Mouse (Mus musculus) spleen, adult 2 months (tissue): ENCODE data around the gene Gpr146.

Source experiments
- CTCF ChIP-seq: fragments of 200-500 bp; IDR thresholded peaks from 2 replicates; pipeline ENCODE4 v1.5.1; 2011; ENCODE audit warnings: mild to moderate bottlenecking, inconsistent platforms; ENCODE audit not compliant: insufficient read depth, insufficient read length, insufficient replicate concordance; ENCODE audit errors: extremely low read depth
- POLR2A ChIP-seq: fragments of 200-500 bp; IDR thresholded peaks from 2 replicates; pipeline ENCODE4 v1.6.1; 2011; ENCODE audit warnings: low read depth, low read length, inconsistent platforms

- TF ChIP-seq CTCF = no peak
- TF ChIP-seq POLR2A = no peak
Measured at GRCm38 (mm10) chr5:139418110-139418509, 40.6 kb downstream of the Gpr146 start.
